Mouse (Mus musculus): ENCODE results near the gene Pth1r.

The Pth1r gene

DNA sequence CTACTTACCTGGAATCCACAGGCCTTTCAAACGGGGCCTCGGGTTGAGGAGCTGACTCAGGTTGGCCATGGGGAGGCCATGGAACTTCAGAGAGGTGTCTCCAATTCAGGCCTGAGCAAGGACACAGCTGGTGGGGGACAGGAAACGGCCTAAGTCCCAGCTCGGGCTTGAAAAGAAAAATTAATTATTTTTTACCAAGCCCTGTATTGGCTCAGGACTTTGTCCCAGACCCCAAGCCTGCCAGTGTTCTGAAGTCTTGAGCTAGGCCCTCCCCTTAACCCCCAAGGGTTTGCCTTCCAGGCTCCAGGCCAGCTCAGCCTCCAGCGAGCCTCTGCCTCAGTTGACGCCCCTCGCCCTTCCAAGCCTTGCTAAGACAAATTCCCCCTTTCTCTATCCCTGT is at the start of gene Pth1r:
Pth1r (minus strand) TSS at position 185 of the 400 bp plus-strand sequence.
- in situ Hi-C loops (cut with MboI; ENCODE audit: low sequenced_read_pairs) = no loop called here

DNA sequence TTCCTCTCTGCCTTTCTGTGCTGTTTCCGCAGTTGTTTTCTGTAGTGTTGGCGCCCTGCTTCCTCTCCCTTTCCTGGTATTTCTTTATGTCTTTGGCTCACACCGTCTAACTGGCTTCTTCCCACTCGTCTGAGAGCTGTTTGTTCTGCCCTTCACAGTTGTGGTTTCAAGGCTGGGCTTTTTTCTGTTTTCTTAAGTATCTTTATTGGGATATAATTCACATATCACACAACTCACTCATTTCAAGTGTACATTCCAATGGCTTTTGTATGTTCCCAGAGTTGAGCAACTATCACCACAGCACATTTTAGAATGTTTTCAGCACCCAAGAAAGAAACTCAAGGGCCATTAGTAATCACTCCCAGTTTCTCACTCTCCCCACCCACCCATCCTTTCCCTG is 43.5 kb upstream of the Pth1r start:
- in situ Hi-C loops (cut with MboI; ENCODE audit: low sequenced_read_pairs) = no loop called here

DNA sequence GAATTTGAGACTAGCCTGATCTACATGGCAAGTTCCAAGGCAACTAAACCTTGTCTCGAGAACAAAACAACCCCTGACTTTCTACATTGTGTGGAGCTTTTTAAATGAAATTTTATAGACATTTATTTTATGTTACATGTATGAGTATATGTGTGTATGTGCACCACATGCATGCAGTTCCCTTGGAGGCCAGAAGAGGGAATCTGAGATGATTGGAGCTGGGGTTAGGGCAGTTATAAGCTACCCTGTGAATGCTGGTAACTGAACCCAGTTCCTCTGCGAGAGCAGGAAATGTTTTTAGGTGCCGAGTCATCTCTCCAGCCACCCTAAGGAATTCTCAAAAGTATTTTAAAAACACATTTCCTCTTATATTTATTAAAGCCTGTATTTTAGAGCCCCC is 41.2 kb upstream of the Pth1r start:
- in situ Hi-C loops (cut with MboI; ENCODE audit: low sequenced_read_pairs) = no loop called here

DNA sequence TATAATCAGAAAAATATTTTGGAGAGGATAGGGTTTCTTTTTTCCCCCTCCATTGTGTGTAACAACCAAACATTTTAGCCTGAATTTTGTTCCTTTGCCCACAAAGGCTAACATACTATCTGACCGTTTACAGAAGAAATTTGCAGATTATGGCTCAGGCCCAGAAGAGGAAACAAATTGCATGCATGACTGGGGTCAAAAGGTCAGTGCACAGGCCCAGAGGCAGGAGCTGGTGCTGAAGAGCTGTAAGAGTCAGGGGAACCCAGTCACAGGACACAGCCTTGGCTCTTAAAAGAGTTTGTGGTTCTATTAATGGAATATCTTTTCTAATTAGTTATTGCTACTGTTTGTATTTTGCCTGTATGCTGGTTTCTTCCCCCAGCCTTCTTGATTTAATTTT is 36.7 kb upstream of the Pth1r start:
- in situ Hi-C loops (cut with MboI; ENCODE audit: low sequenced_read_pairs) = no loop called here

DNA sequence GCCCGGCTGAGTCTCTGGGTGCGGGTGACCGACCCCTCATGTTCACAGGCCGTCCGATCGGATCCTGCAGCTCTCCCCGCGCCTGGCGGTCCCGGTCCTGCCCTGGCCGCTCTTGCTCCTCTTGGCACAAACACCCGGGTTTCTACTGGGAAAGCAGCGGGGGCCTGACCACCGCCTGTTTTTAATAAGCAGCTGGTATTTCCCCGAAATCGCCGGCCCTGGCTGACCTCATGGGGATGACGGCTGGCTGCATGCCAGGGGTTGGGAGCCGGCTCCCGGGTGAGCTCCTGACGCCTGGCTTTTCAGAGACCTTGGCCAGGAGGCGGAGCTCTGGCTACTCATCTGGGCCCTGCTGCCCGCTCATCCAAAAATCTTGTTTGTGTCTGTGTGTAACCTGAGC is 34.8 kb upstream of the Pth1r start:
- in situ Hi-C loops (cut with MboI; ENCODE audit: low sequenced_read_pairs) = no loop called here

DNA sequence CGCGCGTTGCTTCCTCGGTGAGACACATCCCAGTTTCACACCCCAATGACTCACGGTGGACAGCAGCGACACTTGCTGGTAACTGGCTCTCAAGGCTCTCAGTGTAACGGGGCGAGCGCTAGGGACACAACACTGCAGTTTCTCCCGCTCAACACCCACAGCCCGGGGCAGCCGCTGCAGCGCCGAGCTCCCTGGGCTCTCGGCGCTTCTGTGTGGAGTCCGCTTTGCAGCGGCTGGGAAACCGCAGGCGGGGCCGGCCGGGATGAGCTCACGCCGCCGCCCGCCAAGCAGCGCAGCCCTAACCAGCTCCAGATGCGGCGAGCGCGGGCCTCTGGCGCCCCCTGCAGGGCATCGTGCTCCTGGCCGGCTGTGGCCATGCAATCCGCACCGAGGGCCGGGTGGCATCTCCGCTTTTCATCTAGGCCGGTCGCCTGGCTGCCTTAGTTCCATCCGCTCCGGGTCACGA is 34.3 kb upstream of the Pth1r start:
- in situ Hi-C loops (cut with MboI; ENCODE audit: low sequenced_read_pairs) = no loop called here

DNA sequence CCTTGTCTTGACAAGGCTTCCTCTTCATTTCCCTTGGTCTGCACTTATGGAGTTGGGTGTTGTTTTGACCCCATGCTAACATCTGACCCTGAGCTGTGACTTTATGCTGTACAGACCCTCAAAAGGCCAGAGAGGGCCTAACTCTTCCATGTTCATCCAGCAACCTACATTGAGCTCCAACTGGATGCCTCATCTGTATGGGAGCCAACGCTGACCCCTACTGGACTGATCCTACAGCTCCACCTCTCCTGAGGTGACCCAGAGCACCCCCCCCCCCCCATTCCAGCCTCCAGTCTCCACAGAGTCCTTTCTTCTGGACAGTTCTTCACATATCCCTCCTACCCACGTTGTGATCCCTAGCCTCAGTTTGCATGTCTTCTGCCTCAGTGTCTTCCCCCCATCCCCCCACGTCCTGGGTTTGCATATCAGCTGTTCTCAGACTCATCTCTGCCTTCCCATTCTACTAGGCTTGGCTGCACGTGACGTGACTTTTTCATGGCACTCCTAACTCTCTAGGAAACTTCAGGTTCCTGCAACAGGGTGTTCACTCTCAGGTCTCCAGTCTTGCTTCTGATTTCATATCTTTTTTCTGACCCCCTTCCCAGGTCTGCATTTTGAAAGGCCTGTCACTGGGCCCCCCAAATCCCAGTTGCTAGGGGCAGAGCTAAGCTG is 32.4 kb upstream of the Pth1r start:
- in situ Hi-C loops (cut with MboI; ENCODE audit: low sequenced_read_pairs) = loop anchor here (10.0 kb wide), 1 partner anchor 65 kb away; no protein-coding TSS in a partner anchor

DNA sequence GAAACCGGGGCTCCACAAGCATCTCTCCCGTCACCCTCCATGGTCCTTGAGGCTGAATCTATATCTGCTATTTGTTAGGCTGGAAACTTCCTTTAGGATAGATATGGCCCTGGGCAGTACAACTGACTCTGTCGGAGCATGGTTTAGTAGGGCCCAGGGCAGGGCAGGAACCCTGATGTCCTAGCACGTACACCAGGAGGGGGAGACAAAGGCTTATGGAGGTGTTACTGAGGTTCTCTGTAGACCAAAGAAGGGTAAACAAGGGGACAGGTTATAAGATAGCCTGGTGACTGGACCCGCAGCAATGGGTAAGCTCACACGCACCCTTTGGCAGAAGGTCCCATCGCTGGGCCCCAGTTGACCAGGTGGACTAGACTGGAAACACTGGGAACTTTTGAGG is 31.6 kb upstream of the Pth1r start:
- in situ Hi-C loops (cut with MboI; ENCODE audit: low sequenced_read_pairs) = loop anchor here (10.0 kb wide), 1 partner anchor 64 kb away; no protein-coding TSS in a partner anchor

DNA sequence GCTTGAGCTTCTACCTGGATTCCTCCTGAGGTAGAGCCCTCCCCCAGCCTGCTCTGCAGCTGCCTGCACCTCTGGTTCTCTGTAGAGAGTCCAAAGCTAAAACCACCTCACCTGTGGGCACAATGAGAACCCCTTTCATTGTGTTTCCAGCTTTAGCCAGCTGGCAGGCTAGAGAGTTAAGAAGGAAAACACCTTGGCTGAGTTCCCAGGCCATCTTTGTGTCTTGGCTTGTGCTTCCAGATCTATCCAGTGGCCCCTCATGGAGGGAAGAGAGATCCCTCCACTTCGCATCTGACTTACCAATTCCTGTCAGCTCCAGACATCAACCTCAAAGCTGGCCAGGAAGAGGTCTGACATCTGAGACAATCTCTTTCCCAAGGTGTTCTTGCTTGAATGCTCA is 31.2 kb upstream of the Pth1r start:
- in situ Hi-C loops (cut with MboI; ENCODE audit: low sequenced_read_pairs) = loop anchor here (10.0 kb wide), 1 partner anchor 63 kb away; no protein-coding TSS in a partner anchor

DNA sequence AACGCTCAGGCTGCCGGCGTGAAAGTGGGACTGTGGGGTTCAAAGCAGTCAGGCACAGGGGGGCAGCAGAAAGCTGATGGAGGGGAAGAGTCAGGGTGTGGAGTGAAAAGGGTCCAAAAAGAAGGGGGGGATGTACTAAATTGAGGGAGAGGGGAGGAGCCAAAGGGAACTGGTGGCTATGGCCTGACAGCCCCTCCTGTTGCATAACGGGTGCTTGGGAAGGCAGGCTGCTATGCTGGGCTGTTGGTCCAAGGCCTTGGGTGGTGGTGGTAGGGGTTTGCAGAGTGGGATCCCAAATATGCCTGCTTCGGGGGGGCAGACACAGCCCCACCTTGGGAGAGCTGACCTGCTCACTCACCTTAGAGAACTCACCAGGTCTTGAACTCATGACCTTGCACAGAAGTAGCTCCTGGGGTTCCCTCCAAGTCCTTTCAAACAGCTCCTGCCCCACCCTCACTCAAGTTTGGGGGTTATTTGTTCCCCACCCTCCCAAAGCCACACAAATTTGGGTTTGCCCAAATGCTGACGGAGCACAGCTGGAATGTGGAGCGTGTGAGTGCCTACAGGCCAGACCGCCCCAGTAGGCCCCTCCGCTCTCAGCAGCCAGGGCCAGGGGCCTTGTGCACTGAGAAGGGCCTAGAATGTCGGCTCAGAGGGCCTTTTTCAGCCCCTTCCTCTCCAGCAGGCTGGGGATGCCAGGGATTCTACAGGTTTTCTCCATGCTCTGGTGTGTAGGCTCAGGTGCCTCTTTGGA is 28.5 kb upstream of the Pth1r start:
- in situ Hi-C loops (cut with MboI; ENCODE audit: low sequenced_read_pairs) = loop anchor here (10.0 kb wide), 1 partner anchor 61 kb away; no protein-coding TSS in a partner anchor

DNA sequence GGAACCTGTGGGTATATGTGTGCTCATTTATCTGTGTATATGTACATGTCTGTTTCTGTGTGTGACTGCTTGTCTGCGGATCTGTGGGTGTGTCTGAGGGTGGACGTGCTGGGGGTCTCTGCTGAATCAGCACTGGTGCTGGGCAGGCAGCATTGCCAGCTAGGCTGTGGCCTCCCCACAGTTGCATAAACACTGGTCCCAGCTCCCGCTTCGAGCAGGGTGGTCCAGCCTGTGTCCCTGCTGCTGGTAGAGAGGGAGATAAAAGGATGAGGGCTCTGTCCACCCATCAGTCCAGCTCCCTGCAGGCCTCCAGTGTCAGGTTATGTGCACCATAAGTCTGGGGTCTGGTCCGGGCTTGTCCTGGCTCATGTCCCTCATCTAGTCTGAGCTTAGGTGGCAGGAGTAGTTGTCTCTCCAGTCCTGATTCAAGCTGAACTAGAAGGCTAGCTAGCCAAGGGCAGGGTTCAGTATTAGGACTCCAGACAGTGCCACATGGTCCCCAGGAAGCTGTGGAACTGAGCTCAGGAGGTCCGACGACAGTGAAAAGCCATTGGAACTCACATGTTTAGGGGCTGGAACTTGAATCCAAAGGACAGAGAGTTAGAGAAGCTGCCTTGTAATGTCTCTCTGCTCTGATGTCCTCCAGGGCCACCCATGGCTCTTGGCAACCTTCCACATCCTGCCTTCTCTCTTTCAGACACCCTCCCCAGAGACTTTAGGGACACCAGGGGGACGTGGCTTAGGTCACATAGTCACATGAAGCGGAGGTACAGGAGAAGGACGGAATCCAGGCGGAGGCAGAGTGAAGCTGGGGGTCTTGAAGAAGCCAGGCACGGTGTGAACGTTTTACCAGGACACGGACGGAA is 27.7 kb upstream of the Pth1r start:
- in situ Hi-C loops (cut with MboI; ENCODE audit: low sequenced_read_pairs) = loop anchor here (10.0 kb wide), 1 partner anchor 60 kb away; no protein-coding TSS in a partner anchor

DNA sequence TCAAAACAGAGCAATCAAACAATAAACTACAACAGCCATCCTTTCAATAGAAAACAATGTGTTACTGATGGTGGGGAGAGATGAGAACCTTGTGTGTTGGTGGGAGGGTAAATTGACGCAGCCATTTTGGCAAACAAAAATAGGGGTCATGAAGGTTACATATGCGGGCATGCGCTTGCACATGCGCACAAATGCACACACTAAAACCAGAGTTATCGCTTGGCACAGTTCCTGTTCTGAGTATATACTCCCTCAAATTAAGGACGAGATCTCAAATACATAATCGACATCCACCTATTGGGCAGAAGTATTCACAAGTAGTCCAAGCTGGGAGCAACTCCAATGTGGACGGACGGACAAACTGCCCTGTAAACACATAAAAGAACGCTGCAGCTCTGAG is 25.4 kb upstream of the Pth1r start:
- in situ Hi-C loops (cut with MboI; ENCODE audit: low sequenced_read_pairs) = loop anchor here (10.0 kb wide), 1 partner anchor 58 kb away; no protein-coding TSS in a partner anchor

DNA sequence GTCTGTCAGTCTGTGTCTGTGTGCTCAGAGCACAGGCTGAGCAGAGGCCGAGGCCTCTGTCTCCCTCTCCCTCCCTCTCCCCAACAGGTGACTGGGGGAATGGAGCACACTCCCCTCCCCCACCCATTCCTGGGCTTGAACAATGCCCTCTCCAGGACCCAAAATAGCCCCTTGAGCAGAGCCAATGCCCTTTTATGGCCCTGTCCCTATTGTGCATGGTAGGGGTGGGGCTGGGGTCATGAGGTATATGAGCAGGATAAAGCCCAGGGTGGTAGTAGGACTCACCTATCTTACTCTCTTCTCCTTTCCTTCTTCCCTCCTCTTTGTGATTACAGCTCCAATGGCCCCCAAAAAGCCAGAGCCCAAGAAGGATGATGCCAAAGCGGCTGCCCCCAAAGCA is 16.5 kb upstream of the Pth1r start:
- in situ Hi-C loops (cut with MboI; ENCODE audit: low sequenced_read_pairs) = no loop called here

DNA sequence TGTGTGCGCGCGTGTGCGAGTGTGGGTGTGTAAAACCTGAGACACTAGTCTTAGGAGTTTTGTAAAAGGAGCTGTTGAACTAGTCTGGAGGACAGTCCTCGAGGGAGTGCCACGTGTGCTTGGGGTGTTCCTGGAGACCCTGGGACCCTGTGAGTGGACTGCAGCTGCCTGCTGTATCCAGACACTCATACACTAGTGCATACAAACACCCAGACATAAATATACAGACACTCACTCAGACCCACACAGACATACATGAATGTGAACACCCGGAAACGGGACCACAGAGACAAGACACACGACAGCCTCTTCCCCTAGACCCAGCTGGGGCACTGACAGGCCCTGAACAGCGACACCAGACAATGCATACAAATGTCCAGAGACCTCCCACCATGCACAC is 15.8 kb upstream of the Pth1r start:
- in situ Hi-C loops (cut with MboI; ENCODE audit: low sequenced_read_pairs) = no loop called here

DNA sequence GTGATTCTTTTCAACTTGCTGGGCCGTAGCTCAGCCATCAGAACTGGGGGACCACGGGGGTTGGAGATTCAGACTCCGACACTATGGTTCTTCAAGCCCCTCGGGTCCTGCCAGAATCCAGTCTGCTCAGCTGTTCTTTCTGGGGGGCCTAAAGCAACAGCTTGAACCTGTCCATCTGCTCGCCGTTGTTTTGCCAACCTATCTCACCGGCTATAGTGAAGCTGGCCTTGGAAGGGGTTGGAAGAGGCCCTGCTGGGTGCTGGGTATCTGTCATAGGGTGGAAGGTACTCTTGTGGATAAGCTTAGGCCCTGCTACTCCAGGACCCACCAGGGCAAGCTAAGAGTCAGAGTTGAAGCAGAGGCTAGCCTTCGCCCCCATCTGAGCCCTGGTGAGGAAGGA is 13.9 kb upstream of the Pth1r start:
- in situ Hi-C loops (cut with MboI; ENCODE audit: low sequenced_read_pairs) = no loop called here

DNA sequence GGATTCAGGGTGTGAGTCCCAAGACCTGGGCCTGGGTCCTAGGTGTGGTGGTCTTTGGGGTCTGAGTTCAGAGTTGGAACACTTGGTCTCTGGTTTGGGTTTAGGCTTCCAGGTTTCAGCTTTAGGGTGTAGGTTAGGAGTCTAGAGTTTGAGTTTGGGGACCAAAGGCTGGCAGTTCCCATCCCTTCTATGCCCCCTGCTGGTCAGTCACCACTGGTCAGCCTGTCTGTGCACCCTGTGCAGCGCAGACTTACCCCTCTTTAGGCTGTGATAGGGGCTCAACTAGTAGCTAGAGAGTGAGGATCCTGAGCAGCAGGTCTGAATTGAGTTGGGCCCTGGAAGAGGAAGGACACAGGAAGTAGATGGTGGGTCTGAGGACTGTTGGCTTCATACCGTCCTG is 12.3 kb upstream of the Pth1r start:
- in situ Hi-C loops (cut with MboI; ENCODE audit: low sequenced_read_pairs) = no loop called here

DNA sequence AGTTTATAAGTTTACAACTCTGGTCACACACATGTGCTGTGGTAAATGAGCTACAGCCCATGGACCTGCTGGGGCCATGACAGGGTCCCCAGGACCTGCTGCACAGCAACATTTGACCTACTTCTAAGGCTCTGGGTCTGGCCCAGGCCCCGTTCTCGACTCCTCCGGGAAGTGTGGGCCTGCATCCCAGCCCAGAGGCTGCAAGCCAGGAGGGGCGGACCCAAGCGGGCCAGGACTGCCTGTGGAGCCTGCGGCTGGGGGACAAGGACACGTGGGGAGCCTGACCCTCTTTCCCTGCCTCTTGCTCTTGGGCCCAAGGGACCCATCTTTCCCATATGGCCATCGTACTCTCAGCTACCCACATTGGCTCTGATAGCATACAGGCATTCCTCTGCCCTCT is 11.7 kb upstream of the Pth1r start:
- in situ Hi-C loops (cut with MboI; ENCODE audit: low sequenced_read_pairs) = no loop called here

DNA sequence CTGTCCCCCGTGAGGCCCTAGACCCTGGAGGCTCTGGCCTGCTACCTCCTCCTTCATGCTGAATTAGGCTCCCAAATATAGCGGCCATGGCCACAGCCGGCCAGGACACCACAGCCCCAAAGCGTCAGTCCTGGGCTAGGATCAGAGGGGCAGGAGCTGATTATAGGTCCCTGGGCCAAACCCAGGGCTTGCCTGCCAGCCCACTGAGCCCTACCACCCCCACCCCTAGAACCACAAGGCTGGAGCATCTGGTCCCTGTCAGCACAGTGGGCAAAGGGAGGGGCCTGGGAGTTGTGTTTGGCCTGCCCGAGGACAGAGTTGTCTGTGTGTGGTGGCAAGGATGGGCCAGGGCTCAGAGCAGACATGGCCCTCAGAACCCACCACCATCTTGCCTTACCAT is 10.9 kb upstream of the Pth1r start:
- in situ Hi-C loops (cut with MboI; ENCODE audit: low sequenced_read_pairs) = no loop called here

DNA sequence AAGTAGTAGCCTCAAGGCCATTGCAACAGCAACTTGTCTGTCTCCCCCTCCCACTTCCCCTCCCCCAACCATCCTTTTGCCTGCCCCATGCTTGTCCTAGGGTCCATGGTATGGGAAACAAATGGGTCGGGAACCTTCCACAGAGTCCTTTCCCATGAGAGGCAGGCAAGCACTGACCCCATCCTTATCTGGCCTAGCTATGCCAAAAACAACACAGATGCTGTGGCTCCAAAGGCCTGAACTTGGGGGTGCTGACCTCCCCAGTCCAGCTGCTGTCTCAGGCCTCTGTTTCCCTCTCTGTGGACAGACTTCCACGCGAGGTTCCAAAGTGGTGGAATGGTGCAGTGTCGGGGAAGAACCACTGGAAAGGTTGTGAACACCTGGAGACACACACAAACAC is 6.8 kb upstream of the Pth1r start:
- in situ Hi-C loops (cut with MboI; ENCODE audit: low sequenced_read_pairs) = no loop called here

DNA sequence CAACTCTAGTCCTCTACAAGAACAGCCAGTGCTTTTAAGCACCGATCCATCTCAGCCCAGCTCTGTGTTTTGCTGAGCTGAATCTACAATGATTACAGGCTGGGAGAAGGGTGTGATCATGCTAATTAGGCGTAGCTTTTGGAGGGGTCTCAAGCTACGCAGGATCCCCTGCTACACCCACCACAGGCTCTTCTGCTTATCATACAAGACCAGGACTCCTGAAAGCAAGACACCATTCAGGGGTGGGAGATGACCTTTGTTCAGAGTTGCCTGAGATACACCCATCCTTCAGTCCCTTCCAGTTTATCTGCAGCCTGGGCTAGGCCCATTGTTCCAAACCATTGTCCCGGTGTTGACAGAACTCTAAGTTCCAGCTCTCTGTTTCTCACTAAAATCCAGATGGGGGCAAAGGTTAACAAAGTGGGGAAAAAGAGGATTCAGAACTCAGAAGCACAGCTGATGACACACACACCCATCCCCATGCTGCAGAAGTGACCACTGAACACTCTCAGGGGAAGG is 6.0 kb upstream of the Pth1r start:
- in situ Hi-C loops (cut with MboI; ENCODE audit: low sequenced_read_pairs) = no loop called here

DNA sequence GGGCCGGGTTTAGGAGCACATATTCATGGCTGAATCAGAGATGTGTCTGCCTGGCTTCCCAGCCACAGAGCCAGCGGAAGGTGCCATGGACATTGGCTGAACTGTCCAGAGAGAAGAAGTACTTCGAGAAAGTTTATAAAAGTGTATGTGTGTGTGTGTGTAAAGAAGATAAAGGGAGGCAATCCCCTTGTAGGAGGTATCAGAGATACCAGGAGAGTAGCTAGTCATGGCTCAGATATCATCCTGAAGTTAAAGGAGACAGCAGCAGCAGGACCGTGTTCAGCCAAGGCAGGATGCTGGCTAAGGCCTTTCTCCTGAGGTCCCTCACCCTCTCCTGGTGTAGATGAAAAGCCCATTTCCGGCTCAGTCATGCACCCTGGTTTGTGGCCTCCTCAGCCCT is 4.5 kb upstream of the Pth1r start:
- in situ Hi-C loops (cut with MboI; ENCODE audit: low sequenced_read_pairs) = no loop called here

Measured in CH12F3 (cell line).